Mouse (Mus musculus): ENCODE results near the gene Col8a2. TPM values are rescaled to one million over a fixed set of nuclear protein-coding genes. Genes with fewer than 3 reads are reported as not detected.

The Col8a2 gene
- polyA plus RNA-seq, 1 experiment from 2014 or later = 1.1 TPM

Other genes with a start within 250 kb of the Col8a2 start
- gene Mrps15, start 239.9 kb upstream of the Col8a2 start, polyA plus RNA-seq (2014; fragmentation: Nextera tagmentation; extraction: Ambion mirVana) = 125 and 139 TPM in 2 replicates
- gene Oscp1, start 228.2 kb upstream of the Col8a2 start, polyA plus RNA-seq (2014; fragmentation: Nextera tagmentation; extraction: Ambion mirVana) = 34.0 and 42.7 TPM in 2 replicates
- 47.8 and 51.2 TPM in 2 replicates for gene Lsm10, start 190.2 kb upstream of the Col8a2 start, polyA plus RNA-seq (2014; fragmentation: Nextera tagmentation; extraction: Ambion mirVana)
- 21.1 and 29.4 TPM in 2 replicates for gene Stk40, start 182.8 kb upstream of the Col8a2 start, polyA plus RNA-seq (2014; fragmentation: Nextera tagmentation; extraction: Ambion mirVana)
- 7.8 and 12.3 TPM in 2 replicates for gene Eva1b, start 139.0 kb upstream of the Col8a2 start, polyA plus RNA-seq (2014; fragmentation: Nextera tagmentation; extraction: Ambion mirVana)
- 0.89 and 1.1 TPM in 2 replicates for gene Sh3d21, start 123.3 kb upstream of the Col8a2 start, polyA plus RNA-seq (2014; fragmentation: Nextera tagmentation; extraction: Ambion mirVana)
- 113 and 167 TPM in 2 replicates for gene Thrap3, start 84.0 kb upstream of the Col8a2 start, polyA plus RNA-seq (2014; fragmentation: Nextera tagmentation; extraction: Ambion mirVana)
- 78.3 and 85.3 TPM in 2 replicates for gene Map7d1, start 30.4 kb upstream of the Col8a2 start, polyA plus RNA-seq (2014; fragmentation: Nextera tagmentation; extraction: Ambion mirVana)
- 37.1 and 124 TPM in 2 replicates for gene Trappc3, start 24.5 kb upstream of the Col8a2 start, polyA plus RNA-seq (2014; fragmentation: Nextera tagmentation; extraction: Ambion mirVana)
- gene Adprhl2, start 34.9 kb downstream of the Col8a2 start, polyA plus RNA-seq (2014; fragmentation: Nextera tagmentation; extraction: Ambion mirVana) = 64.2 and 76.6 TPM in 2 replicates
- 7.4 and 9.7 TPM in 2 replicates for gene Tekt2, start 38.9 kb downstream of the Col8a2 start, polyA plus RNA-seq (2014; fragmentation: Nextera tagmentation; extraction: Ambion mirVana)
- 14.8 and 18.2 TPM in 2 replicates for gene Ago3, start 142.8 kb downstream of the Col8a2 start, polyA plus RNA-seq (2014; fragmentation: Nextera tagmentation; extraction: Ambion mirVana)
- gene Ago1, start 181.8 kb downstream of the Col8a2 start, polyA plus RNA-seq (2014; fragmentation: Nextera tagmentation; extraction: Ambion mirVana) = 21.7 and 22.4 TPM in 2 replicates
- 11.8 and 12.4 TPM in 2 replicates for gene Ago4, start 246.7 kb downstream of the Col8a2 start, polyA plus RNA-seq (2014; fragmentation: Nextera tagmentation; extraction: Ambion mirVana)